Mouse (Mus musculus): Measurements from ENCODE around the gene Gm45785. TPM values are rescaled to one million over a fixed set of nuclear protein-coding genes. Genes with fewer than 3 reads are reported as not detected.

Gm45785 gene
- polyA plus RNA-seq (2012; rRNA removed) (0.12 TPM in 1 of 2 replicates, not detected in the other), polyA plus RNA-seq (2014; fragmentation: Nextera tagmentation; extraction: Ambion mirVana) (not detected in 2 replicates)

DNA sequence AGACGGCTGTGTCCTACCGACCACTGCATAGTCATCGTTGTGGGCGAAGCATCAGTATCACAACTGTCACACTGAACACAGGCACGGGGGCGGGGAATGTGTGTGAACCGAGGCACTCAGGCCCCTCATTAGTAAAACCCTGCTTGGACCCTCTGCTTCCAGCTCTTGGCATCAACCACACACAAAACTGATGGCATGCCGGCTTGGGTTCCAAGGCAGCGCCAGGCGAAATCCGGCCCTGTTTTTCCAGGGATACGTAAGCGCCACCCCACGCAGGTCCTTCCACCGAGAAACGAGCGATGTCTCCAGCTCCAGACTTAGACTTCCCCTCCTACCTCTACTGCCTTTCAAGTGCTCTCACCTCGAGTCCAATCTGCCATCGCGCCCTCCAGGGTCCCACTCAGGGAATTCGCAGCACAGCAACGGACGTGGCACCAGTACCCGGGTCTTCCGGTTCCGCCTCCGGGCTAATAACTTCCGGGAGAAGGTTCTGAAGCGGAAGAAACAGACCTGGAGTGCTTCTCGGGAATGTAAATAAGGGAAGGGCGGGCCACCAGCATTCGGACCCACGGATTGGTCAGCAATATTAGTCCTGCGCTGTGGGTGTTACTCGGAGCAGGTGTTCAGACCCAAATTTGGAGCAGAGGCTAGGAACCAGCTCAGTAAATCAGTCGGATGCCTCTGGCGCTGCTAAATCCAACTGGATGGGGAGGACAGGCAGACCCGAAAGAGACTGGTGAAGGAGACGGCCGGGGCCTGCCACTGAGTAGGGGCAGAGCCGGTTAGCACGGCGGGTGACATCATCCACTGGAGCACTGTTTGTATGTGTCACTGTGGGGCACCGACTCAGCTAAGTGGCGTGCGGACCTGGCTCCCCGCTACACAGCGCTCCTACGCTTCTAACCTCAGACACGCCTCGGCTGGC lies at the start of gene Gm45785:
TSS of gene Gm45785 (minus strand) at position 472 of the 925 bp plus-strand sequence.
- H3K36me3 ChIP-seq (ENCODE audit: control insufficient read depth, insufficient read depth, low read length) = peaks cover 58% of the 10 kb centered on the region

DNA sequence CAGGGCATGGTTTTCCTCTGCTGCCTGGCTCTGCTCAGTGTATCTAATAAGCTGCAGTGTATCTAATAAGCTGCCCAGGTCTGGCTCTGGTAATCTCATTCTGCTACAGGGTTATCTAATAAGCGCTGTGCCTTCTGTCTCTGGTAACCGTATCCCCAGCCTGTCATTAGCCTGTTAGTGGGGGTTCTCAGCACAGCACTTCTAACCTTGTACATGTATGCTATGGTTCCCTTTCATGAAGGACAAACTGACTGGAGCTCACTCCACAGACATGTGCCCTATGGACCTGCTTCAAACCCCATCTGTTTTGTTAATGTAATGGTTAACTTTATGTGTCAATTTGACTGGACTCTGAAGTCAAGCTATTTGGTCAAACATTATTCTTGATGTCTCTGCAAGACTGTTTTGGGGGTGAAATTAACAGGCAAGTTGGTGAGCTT lies 49.5 kb upstream of the Gm45785 start:
- H3K27ac ChIP-seq (replicated peaks; ENCODE audit: low read depth, low read length) = no peak overlapping the region
- ATAC-seq (ENCODE audit: low FRiP score, low read depth) = no peak
- H3K27me3 ChIP-seq (ENCODE audit: control insufficient read depth, insufficient read depth, low read length) = no peaks in the 10 kb centered on the region
- 68% methylated on average over 2 of the region's 2 CpGs for WGBS
- H3K4me2 ChIP-seq (replicated peaks; ENCODE audit: low read depth, low read length, severe bottlenecking) = no peak overlapping the region
- H3K9ac ChIP-seq (ENCODE audit: low read depth, low read length, severe bottlenecking) = no peak overlapping the region
- no peak for TF ChIP-seq POLR2A (IDR thresholded peaks at IDR 0.05; ENCODE audit: borderline replicate concordance, extremely low read depth, insufficient read depth, insufficient read length)
- 0 out of 2 replicates have a peak, but pooled peaks cover 3% of the 10 kb centered on the region for H3K4me1 ChIP-seq (ENCODE audit: control insufficient read depth, insufficient read depth, low read length)
- no peak for DNase-seq (ENCODE audit: low spot score)
- no peak overlapping the region for H3K4me3 ChIP-seq (replicated peaks; ENCODE audit: low read length)
- H3K36me3 ChIP-seq (ENCODE audit: control insufficient read depth, insufficient read depth, low read length) = no peaks in the 10 kb centered on the region
- H3K9me3 ChIP-seq (ENCODE audit: control insufficient read depth, low read length) = no peaks in the 10 kb centered on the region

More for the DNA sequence above, at the start of gene Gm45785:
- peak within 1 kb of the TSS; percentile 82 for H3K4me3 ChIP-seq (replicated peaks; ENCODE audit: low read length)
- H3K27ac ChIP-seq (replicated peaks; ENCODE audit: low read depth, low read length) = peak within 1 kb of the TSS; percentile 83
- DNase-seq (ENCODE audit: low spot score) (peak; percentile 90), ATAC-seq (ENCODE audit: low FRiP score, low read depth) (peak; percentile 86)
- WGBS = under 1% methylated on average over 48 of the region's 51 CpGs
- TF ChIP-seq POLR2A (IDR thresholded peaks at IDR 0.05; ENCODE audit: borderline replicate concordance, extremely low read depth, insufficient read depth, insufficient read length) = peak; percentile 56; the same call in 1 of the 2 replicates
- no peaks in the 10 kb centered on the region for H3K9me3 ChIP-seq (ENCODE audit: control insufficient read depth, low read length)
- peaks cover 19% of the 10 kb centered on the region for H3K4me1 ChIP-seq (ENCODE audit: control insufficient read depth, insufficient read depth, low read length)
- no peaks in the 10 kb centered on the region for H3K27me3 ChIP-seq (ENCODE audit: control insufficient read depth, insufficient read depth, low read length)
- H3K4me2 ChIP-seq (replicated peaks; ENCODE audit: low read depth, low read length, severe bottlenecking) = peak within 1 kb of the TSS; percentile 98
- H3K9ac ChIP-seq (ENCODE audit: low read depth, low read length, severe bottlenecking) = peak within 1 kb of the TSS; percentile 85

DNA sequence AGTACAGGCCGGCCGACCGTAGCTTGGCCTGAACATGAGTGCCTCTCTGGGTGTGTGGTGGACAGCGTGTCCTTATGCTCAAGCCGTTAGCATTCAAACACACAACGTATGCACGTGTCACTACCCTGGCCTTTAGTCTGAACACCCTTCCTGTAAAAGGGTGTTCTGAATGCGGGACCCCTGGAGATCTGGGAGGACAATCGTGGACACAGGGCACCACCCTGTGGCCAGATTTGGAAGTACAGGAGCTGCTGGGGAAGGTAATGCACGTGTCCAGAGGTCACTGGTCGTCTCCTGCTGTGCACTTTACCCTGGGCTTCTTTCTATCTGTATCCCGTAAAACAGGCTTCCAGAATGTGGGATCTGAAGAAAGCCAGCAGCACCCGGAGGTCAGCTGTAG lies 47.1 kb upstream of the Gm45785 start:
- Histone ChIP-seq H3K4me2 (replicated peaks; ENCODE audit: low read depth, low read length, severe bottlenecking) (no peak overlapping the region), H3K27me3 (ENCODE audit: control insufficient read depth, insufficient read depth, low read length) (no peaks in the 10 kb centered on the region), H3K9ac (ENCODE audit: low read depth, low read length, severe bottlenecking) (0 out of 2 replicates have a peak overlapping the region, but pooled peaks have one; percentile 32), H3K4me3 (replicated peaks; ENCODE audit: low read length) (no peak overlapping the region), H3K4me1 (ENCODE audit: control insufficient read depth, insufficient read depth, low read length) (0 out of 2 replicates have a peak, but pooled peaks cover under 1% of the 10 kb centered on the region), H3K9me3 (ENCODE audit: control insufficient read depth, low read length) (no peaks in the 10 kb centered on the region), H3K27ac (replicated peaks; ENCODE audit: low read depth, low read length) (no peak overlapping the region), H3K36me3 (ENCODE audit: control insufficient read depth, insufficient read depth, low read length) (peaks cover 13% of the 10 kb centered on the region)
- DNase-seq (ENCODE audit: low spot score) = peak; percentile 38
- WGBS = 24% methylated on average over 13 of the region's 13 CpGs
- peak; percentile 34; the same call in 1 of the 2 replicates for ATAC-seq (ENCODE audit: low FRiP score, low read depth)
- no peak for TF ChIP-seq POLR2A (IDR thresholded peaks at IDR 0.05; ENCODE audit: borderline replicate concordance, extremely low read depth, insufficient read depth, insufficient read length)

DNA sequence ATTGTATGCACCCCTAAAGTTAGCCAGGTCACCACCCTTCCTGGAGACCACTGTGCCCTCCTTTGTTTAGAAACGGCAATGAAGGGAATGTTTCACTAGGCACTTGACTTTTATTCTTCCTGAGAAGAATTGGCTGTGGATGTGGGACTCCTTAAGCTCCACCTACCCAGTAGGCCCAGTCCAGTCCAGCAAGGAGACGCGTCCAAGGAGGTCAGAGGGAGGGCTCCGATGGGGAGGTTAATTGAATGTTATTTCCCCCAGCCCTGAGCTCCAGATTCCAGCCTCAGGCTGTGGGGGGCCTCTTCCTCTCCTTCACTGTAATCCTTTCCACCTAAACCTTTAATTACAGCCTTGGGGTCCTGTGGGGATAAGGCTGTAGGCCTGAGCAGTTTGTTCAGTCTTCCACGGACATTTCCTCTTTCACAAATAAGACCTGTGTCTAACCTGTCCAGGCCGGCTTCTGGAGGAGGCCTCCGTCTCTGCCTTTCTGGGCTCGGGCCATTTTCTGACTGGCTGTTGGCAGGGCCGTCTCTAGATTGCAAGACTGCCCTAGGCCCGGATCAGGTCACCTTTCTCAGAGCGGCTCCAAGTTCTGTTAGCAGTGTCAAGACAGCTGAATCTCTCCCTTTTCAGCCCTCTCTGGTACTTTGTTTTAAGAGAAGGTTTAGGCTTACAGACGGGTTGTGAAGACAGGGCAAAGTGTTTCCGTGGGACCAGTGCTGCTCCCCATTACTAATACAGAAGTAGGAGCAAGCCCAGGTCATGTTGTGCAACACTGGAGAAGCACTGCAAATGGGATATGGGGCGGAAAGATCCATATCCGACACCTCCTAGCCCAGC lies 46.1 kb upstream of the Gm45785 start:
- H3K27me3 ChIP-seq (ENCODE audit: control insufficient read depth, insufficient read depth, low read length) = no peaks in the 10 kb centered on the region
- no peak for ATAC-seq (ENCODE audit: low FRiP score, low read depth)
- peaks cover 23% of the 10 kb centered on the region for H3K36me3 ChIP-seq (ENCODE audit: control insufficient read depth, insufficient read depth, low read length)
- H3K9ac ChIP-seq (ENCODE audit: low read depth, low read length, severe bottlenecking) = no peak overlapping the region
- H3K27ac ChIP-seq (replicated peaks; ENCODE audit: low read depth, low read length) = no peak overlapping the region
- no peaks in the 10 kb centered on the region for H3K9me3 ChIP-seq (ENCODE audit: control insufficient read depth, low read length)
- H3K4me1 ChIP-seq (ENCODE audit: control insufficient read depth, insufficient read depth, low read length) = no peaks in the 10 kb centered on the region
- 64% methylated on average over 15 of the region's 15 CpGs for WGBS
- TF ChIP-seq POLR2A (IDR thresholded peaks at IDR 0.05; ENCODE audit: borderline replicate concordance, extremely low read depth, insufficient read depth, insufficient read length) = no peak
- H3K4me2 ChIP-seq (replicated peaks; ENCODE audit: low read depth, low read length, severe bottlenecking) = no peak overlapping the region
- no peak for DNase-seq (ENCODE audit: low spot score)
- H3K4me3 ChIP-seq (replicated peaks; ENCODE audit: low read length) = no peak overlapping the region

DNA sequence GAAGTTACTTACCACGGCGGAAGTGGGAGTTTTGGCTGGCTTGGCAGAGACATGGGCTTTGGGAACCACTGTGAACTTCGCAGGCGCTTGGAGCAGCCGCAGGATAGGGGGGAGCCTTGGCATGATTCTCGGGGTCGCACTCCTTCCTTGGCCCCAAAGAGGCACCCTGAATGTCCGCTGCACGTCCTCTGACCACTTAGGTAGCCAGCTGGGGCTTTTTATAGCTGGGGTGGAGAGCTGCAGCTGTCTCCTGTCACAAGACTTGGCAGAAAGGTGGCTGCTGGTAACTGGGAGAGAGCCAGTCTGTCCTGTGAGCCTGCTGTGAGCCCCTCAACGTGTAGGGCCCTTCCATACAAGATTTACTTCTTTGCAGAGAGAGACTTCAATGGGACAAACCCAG lies 44.1 kb upstream of the Gm45785 start, which contains the start of gene Cox8b:
TSS of gene Cox8b (minus strand) at position 227 of the 400 bp plus-strand sequence.
- Histone ChIP-seq H3K9ac (ENCODE audit: low read depth, low read length, severe bottlenecking) (no peak within 1 kb of the TSS), H3K36me3 (ENCODE audit: control insufficient read depth, insufficient read depth, low read length) (peaks cover 33% of the 10 kb centered on the region), H3K27ac (replicated peaks; ENCODE audit: low read depth, low read length) (no peak within 1 kb of the TSS), H3K9me3 (ENCODE audit: control insufficient read depth, low read length) (no peaks in the 10 kb centered on the region), H3K27me3 (ENCODE audit: control insufficient read depth, insufficient read depth, low read length) (no peaks in the 10 kb centered on the region), H3K4me2 (replicated peaks; ENCODE audit: low read depth, low read length, severe bottlenecking) (no peak within 1 kb of the TSS), H3K4me1 (ENCODE audit: control insufficient read depth, insufficient read depth, low read length) (no peaks in the 10 kb centered on the region), H3K4me3 (replicated peaks; ENCODE audit: low read length) (no peak within 1 kb of the TSS)
- DNase-seq (ENCODE audit: low spot score) = no peak
- no peak for TF ChIP-seq POLR2A (IDR thresholded peaks at IDR 0.05; ENCODE audit: borderline replicate concordance, extremely low read depth, insufficient read depth, insufficient read length)
- 69% methylated on average over 10 of the region's 10 CpGs for WGBS
- no peak for ATAC-seq (ENCODE audit: low FRiP score, low read depth)

All from limb, embryonic 14.5 days (tissue).